Mouse (Mus musculus) ES-E14 (cell line): ENCODE measurements around the gene Sema3c. TPM values are rescaled to one million over a fixed set of nuclear protein-coding genes. Genes with fewer than 3 reads are reported as not detected.

Experiments used
- DNase-seq: peaks from one replicate; pipeline ENCODE4 v3.0.0-alpha.2; 2013; ENCODE audit warnings: low read depth, low spot score
- H3K27ac ChIP-seq: 2 replicates; pipeline ENCODE4 v1.5.1; 2012; ENCODE audit warnings: low read depth, mild to moderate bottlenecking, low read length, moderate library complexity, mixed read lengths; ENCODE audit not compliant: poor library complexity, insufficient read depth, severe bottlenecking
- H3K36me3 ChIP-seq: 2 replicates; pipeline ENCODE4 v1.6.1; 2012; ENCODE audit warnings: mild to moderate bottlenecking, low read length, moderate library complexity, mixed read lengths; ENCODE audit not compliant: control insufficient read depth, poor library complexity, insufficient read depth, severe bottlenecking
- H3K4me1 ChIP-seq, 2 experiments: fragments of 150-350 bp in 1 of 2; sonication (generic) in 1 of 2; 2 replicates each; pipeline ENCODE4 v1.6.1; 2012; ENCODE audit warnings: low read length in 2 of 2, mild to moderate bottlenecking in 1 of 2, mixed read lengths in 1 of 2; ENCODE audit not compliant: control insufficient read depth in 2 of 2, insufficient read depth in 2 of 2, poor library complexity in 1 of 2
- H3K4me3 ChIP-seq, 2 experiments: fragments of 150-350 bp in 1 of 2; sonication (generic) in 1 of 2; 2 replicates each; pipeline ENCODE4 v1.5.1; 2012; ENCODE audit warnings: low read length in 2 of 2, low read depth in 1 of 2, mild to moderate bottlenecking in 1 of 2, mixed read lengths in 1 of 2; ENCODE audit not compliant: insufficient read depth in 1 of 2, poor library complexity in 1 of 2, severe bottlenecking in 1 of 2
- H3K9ac ChIP-seq: 2 replicates; pipeline ENCODE4 v1.6.1; 2012; ENCODE audit warnings: low read depth, mild to moderate bottlenecking, low read length, mixed read lengths; ENCODE audit not compliant: poor library complexity, insufficient read depth, severe bottlenecking
- H3K9me3 ChIP-seq: fragments of 150-350 bp; sonication (generic); 2 replicates; pipeline ENCODE4 v1.6.1; 2012; ENCODE audit warnings: low read depth, mild to moderate bottlenecking, low read length; ENCODE audit not compliant: control insufficient read depth, insufficient read depth
- CHD2 ChIP-seq: IDR thresholded peaks from 2 replicates; pipeline ENCODE4 v1.6.1; 2014; ENCODE audit warnings: mild to moderate bottlenecking, low read depth, low read length, inconsistent platforms
- HCFC1 ChIP-seq: IDR thresholded peaks from 2 replicates; pipeline ENCODE4 v1.6.1; 2012; ENCODE audit warnings: low read length, inconsistent platforms, borderline replicate concordance; ENCODE audit not compliant: insufficient read depth
- MAFK ChIP-seq: IDR thresholded peaks from 2 replicates; pipeline ENCODE4 v1.6.1; 2014; ENCODE audit warnings: mild to moderate bottlenecking, low read depth, low read length, inconsistent platforms; ENCODE audit not compliant: insufficient read depth
- ZC3H11A ChIP-seq: IDR thresholded peaks from 2 replicates; pipeline ENCODE4 v1.6.1; 2012; ENCODE audit warnings: low read depth, mild to moderate bottlenecking, inconsistent platforms, low read length, borderline replicate concordance
- ZNF384 ChIP-seq: IDR thresholded peaks from 2 replicates; pipeline ENCODE4 v1.6.1; 2012; ENCODE audit warnings: low read depth, low read length, inconsistent platforms
- in situ Hi-C, 2 experiments: fragments of 600-800 bp; cut with MboI; formaldehyde crosslinking; loops; one replicate each; pipeline ENCODE4 v1.15.1; 2025; ENCODE audit warnings: low sequenced_read_pairs in 2 of 2, inconsistent platforms in 1 of 2; ENCODE audit not compliant: unreplicated experiment in 2 of 2
- total RNA-seq: library from RNA; depleted of rRNA; stranded (reverse); fragments of 300-350 nt; gene quantifications from 2 replicates; pipeline ENCODE4 v1.2.3, GENCODE M21; 2012

The Sema3c gene
- total RNA-seq, 1 experiment = 7.0 TPM

DNA sequence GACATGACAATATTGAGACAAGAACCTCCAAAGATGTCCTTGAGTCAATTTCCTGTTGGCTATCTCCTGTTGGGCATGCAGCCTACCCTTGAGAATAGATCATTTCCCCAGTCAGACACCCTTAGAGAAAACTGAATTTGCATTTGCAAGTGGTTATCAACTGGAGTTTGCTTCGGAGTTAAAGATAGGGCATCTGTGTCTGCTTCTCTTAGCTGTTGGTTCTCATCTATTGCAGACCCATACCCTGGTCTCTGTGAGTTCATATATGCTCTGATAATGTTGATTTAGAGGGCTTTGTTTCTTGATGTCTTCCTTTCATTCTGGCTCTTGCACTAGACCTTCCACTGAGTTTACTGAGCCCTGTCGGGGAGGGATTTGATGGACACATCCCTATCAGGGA, 106.8 kb downstream of the Sema3c start:
- TF ChIP-seq ZNF384 (no peak), ZC3H11A (no peak), MAFK (no peak), HCFC1 (no peak)
- in situ Hi-C loops = no loop called here
- no peak overlapping the region for H3K4me3 ChIP-seq
- no peak for DNase-seq
- no peak overlapping the region for H3K27ac ChIP-seq
- no peak overlapping the region for H3K9ac ChIP-seq
- H3K4me1 ChIP-seq = no peaks in the 10 kb centered on the region
- no peaks in the 10 kb centered on the region for H3K36me3 ChIP-seq
- no peaks in the 10 kb centered on the region for H3K9me3 ChIP-seq

DNA sequence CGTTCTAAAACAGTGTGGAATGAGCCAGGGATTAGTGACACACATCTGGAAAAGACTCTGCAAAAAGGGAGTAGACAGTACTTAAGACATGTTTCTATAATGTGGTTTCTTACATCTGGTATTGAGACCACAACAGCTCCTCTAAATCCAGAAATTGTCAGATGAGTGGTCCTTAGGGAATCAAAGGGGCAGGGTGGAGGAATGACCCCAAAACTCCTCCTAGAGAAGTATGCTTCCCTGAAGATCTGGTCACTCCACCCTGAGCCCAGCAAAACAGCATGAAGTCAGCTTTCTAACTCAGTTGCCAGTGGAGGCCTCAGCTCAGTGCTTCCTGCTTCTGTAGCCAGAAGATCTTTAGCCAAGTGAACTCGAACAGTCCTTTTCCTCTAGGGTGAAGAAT, 115.0 kb downstream of the Sema3c start:
- in situ Hi-C loops = no loop called here
- no peak for DNase-seq
- H3K27ac ChIP-seq = no peak overlapping the region

DNA sequence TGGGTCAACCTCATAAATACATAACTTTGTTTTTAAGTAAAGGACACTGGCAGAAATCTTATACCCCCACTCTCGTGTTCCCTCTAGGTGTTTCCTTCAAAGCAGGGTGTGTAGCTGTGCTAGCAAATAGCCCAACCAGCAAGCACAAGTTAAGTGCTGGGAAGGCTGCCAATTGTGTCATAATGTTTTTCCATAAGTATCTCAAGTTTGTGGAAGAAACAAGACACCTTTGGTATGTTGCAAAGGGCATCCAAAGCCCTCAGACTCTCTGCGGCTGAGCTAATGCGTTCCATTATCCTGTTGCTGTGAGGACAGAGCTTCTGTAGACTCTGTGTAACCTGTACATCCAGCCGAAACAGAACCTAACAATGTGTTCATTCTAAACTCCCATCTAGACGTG, 115.5 kb downstream of the Sema3c start:
- Histone ChIP-seq H3K9ac (no peak overlapping the region), H3K36me3 (no peaks in the 10 kb centered on the region), H3K9me3 (no peaks in the 10 kb centered on the region), H3K4me3 (no peak overlapping the region), H3K4me1 (no peaks in the 10 kb centered on the region), H3K27ac (no peak overlapping the region)
- no peak for DNase-seq
- in situ Hi-C loops = no loop called here
- TF ChIP-seq ZC3H11A = no peak
- TF ChIP-seq HCFC1 = no peak
- no peak for TF ChIP-seq MAFK
- no peak for TF ChIP-seq ZNF384
- TF ChIP-seq CHD2 = no peak

More for the DNA sequence above, 115.0 kb downstream of the Sema3c start:
- H3K4me3 ChIP-seq = no peak overlapping the region
- no peak overlapping the region for H3K9ac ChIP-seq
- no peaks in the 10 kb centered on the region for H3K4me1 ChIP-seq
- TF ChIP-seq HCFC1 (no peak), MAFK (no peak), CHD2 (no peak), ZNF384 (no peak), ZC3H11A (no peak)
- H3K9me3 ChIP-seq = no peaks in the 10 kb centered on the region
- no peaks in the 10 kb centered on the region for H3K36me3 ChIP-seq

DNA sequence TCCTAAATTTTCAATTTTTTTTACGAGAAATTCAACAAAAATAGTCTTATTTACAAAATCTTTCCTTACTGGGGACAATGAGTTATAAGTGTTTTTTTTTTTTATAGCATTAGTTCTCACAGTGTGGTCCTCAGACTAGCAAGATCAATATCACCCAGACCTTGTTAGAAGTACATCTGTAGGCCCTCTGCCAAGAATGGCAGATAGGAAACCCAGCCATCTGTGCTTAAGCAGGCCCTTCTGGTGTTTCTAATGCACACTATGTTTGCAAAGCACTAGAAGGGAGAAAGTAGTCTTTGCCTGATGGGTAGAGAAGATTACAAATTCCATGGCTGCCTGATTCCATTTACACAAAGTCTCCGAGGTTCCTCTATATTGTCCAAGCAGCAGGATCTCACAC, 121.3 kb downstream of the Sema3c start:
- in situ Hi-C loops = no loop called here
- DNase-seq = no peak
- no peak overlapping the region for H3K9ac ChIP-seq
- H3K4me3 ChIP-seq = no peak overlapping the region
- no peaks in the 10 kb centered on the region for H3K4me1 ChIP-seq
- no peaks in the 10 kb centered on the region for H3K36me3 ChIP-seq
- H3K9me3 ChIP-seq = no peaks in the 10 kb centered on the region
- no peak overlapping the region for H3K27ac ChIP-seq
- TF ChIP-seq ZC3H11A = no peak
- no peak for TF ChIP-seq MAFK
- TF ChIP-seq ZNF384 = no peak
- TF ChIP-seq HCFC1 = no peak
- TF ChIP-seq CHD2 = no peak

DNA sequence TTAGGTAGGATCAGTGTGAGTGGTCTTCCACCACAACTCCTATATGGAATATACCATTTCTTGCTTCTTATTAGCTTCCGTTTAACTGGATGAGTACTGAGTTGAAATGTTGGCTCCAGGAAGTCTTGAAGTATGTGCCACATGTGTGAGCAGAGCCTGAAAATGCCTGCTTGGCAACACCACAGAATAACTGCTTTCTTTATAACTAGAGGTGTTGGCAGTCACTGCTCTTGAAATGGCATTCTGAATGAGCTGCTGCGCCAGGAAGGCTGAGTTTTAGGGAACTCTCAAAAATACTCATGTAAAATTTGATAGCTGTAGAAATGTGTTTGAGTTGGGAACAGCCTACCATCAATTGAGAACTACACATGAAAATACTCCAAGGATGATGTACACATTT, 124.8 kb downstream of the Sema3c start:
- Histone ChIP-seq H3K27ac (no peak overlapping the region), H3K4me1 (no peaks in the 10 kb centered on the region), H3K4me3 (no peak overlapping the region), H3K9me3 (no peaks in the 10 kb centered on the region), H3K9ac (no peak overlapping the region), H3K36me3 (no peaks in the 10 kb centered on the region)
- DNase-seq = no peak
- TF ChIP-seq ZNF384 = no peak
- no peak for TF ChIP-seq ZC3H11A
- no peak for TF ChIP-seq CHD2
- no peak for TF ChIP-seq MAFK
- no peak for TF ChIP-seq HCFC1
- in situ Hi-C loops = no loop called here
